Mouse (Mus musculus) activated CD4-positive, CD25-positive, alpha-beta regulatory T cell, adult 4 months (primary cell): Measurements from ENCODE around the gene Tnni3. TPM values are rescaled to one million over a fixed set of nuclear protein-coding genes. Genes with fewer than 3 reads are reported as not detected.
A peak's percentile ranks its signal among the peaks of the same experiment; 100 is the strongest.

Experiments
- ATAC-seq: one replicate; pipeline ENCODE4 v1.8.0; 2017
- polyA plus RNA-seq, 2 experiments: library from polyadenylated mRNA; unstranded; fragments of 100-300 nt; shearing (Covaris generic); gene quantifications; one replicate each; pipeline ENCODE4 v1.2.1; 2017

Tnni3 gene
- polyA plus RNA-seq, 2 experiments from 2014 or later, result 1.7 to 3.6 TPM

DNA sequence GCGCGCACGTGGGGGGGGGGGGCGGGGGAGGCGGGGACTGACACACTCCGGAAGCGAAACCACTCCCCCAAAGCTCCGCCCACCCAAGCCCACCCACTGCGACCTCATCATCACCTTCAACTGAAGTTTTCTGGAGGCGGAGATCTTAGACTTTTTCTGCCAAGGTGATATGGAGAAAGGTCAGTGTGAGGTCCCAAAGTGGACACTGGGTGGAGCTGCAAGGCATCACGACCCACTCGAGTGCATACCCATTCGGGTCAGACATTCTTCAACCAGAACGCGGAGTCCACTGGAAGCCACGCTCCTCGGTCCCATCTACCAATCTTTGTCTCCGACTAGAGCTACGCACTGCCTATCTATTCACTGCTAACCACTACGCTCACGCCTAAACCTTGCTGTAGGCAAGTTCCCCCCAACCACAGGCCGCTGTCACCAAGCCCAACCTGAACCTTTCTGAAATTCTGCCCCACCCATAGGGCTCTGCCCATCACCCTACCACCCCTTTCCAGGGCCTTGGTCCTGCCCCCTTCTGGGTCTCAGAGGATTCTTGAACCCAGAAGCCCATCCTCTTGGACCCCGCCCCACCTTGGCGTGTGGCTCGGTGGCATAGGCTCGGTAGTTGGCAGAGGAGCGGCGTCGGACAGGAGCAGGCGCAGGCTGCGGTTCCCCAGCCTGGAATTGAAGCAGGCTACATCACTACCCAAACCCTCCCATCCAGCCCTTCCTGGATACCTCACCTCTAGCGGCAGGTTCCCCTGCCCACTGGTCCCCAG, 2.6 kb downstream of the Tnni3 start:
- no peak for ATAC-seq

DNA sequence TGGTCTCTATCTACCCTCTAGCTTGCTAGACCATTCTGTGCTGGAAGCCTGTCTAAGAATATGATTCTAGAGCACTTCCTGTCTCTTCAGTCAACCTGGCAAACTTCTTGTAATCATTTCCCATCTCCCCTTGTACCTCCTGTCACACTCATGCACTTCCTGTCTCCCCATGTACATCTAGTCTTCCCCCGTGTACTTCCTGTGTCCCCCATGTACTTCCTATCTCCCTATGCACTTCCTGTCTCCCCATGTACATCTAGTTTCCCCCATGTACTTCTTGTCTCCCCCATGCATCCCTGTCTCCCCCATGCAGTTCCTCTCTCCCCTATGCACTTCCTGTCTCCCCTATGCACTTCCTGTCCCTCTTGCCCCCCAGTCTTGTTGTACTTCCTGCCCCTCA, 5.5 kb downstream of the Tnni3 start:
- peak; percentile 83 for ATAC-seq

DNA sequence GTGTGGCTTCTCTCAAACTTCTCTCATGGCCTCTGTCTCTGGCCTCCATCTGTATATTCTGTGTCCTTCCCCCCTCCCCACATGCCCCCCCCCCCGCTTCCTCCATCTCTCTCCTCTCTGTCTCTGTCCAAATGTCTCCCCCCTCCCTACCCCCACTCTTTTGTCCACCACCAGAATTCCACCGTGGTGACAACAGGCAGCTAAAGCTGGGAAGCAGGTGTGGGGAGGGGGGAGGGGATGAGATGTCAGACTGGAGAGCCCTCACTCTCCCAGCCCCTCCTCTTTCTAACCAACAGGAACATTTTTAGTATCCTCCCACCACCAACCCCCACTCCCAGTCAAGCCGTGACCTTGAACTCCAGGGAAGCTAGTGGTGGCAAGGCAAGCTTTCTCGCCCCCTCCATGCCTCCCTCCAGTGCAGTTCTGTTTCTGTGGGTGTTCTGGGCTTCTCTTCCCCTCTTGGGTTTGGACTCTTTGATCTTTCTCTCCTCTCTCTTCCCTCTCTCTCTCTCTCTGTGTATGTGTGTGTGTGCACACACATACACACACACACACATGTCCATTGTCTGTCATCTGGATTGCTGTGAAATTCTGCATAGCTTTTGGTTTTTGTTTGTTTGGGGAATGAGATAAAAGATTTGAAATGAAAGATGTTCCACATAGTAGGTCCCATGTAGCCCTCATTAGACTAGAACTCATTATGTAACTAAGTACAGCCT, 7.5 kb downstream of the Tnni3 start, which contains the start of gene Tnnt1:
TSS of gene Tnnt1 (minus strand) at position 51 of the 719 bp plus-strand sequence.
- no peak for ATAC-seq

DNA sequence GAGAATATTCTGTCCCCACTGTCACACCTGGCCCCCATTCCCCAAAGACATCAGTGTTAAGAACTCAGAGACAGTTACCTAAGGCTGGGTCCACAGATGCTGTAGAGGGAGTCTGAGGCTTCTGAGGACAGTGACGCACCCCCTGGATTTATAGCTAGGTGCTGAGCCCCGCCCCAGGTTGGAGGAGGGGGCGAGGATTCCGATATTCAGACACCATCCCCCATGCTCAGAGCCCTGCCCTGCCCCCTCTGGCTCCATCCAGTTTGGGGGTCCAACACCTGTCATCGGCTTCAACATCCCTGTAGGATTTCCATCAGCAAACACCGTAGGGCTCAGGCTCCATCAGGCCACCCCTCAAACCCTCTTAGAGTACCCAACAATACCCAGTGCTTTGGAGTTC, 8.2 kb downstream of the Tnni3 start:
- no peak for ATAC-seq

DNA sequence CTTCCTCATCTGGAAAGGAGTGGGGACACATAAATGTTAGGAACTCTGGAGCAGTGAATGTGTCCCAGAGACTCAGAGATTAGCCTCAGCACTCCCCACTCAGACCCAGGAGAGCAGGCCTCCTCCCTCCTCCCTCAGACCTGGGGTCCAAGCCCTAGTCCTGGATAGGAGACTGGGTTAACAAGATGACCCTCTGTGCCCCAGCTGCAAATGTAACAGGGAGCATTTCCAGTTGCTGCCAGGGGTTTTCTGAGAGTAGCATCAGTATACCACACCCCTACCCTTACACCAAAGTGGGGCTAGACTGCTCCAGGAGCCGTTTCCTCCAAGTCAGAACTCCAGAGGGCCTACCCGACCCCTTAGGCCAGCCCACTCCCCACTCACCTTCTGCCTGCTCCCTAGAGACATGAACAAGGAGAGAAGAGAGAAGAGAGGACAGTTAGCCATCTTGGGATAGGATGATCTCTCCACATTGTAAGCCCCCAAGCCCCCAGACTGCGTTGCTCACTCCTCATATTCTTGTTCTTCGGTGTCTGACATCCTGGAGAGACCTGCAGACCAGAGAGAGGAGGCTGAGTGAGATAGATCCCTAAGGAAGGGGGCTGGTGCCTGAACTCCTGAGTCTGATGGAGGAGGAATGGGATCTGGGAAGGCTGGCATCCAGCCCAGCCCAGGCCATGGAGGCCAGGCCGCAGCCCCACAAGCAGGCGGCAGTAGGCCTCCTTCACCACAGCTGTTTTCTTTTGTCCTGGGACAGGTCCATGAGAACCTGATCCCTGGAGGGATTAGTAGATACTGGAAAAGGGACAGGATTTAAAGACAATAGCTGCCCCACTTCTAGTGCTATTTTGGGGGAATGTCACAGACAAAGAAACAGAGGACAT, 10.0 kb downstream of the Tnni3 start:
- no peak for ATAC-seq

DNA sequence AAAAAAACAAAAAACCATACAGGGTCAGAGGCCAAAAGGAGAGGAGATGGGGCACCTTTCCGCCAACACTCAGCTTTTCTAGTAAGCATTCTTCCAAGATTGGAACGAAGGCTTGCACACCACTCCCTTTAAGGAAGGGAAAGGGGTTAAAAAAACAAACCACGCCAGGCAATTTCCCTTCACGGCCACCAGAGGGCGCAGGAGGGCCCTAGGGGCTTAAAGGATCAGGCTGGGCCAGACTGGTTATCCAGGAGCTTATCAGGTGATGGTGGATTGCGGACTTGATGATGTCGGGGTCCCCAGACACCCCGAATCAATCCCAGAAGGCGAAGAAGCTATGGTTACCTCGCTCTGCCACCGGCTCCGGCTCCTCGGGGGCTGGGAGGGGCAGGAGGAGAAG, 10.8 kb downstream of the Tnni3 start:
- peak; percentile 39 for ATAC-seq

DNA sequence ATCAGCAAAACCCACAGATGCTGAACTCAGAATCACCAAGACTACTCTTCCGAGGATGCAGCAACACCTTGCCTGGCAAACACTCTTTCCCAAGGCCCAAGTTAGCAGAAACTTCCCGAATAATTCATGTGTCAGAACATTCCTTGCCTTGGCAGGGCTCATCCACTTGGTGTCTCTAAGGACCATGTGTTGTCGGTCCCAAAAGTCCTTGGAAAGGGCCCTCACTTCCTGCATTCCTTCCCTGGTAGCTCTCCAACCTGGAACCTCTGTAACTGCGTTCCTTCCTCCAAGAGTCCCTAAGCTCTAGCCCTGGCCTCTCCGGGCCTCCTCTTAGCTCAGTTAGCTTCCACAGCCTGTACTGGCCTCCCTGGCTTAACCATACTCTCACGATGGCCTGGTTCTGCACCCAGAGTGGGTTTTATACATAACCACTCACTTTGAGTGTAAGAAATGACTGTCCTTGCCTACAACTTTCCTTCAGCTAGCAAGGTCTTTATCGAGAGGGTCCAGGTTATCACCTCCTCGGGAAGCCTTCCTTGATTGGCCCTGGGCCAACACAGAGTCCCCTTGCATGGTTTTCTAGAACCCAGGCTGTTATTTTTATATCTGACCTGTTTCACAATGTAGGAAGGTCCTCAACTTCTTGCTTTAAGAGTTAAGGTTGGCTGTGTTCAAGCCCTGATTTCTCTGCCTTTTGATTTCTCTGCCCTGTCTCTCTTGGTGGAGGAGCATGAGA, 12.4 kb downstream of the Tnni3 start:
- ATAC-seq, result no peak

DNA sequence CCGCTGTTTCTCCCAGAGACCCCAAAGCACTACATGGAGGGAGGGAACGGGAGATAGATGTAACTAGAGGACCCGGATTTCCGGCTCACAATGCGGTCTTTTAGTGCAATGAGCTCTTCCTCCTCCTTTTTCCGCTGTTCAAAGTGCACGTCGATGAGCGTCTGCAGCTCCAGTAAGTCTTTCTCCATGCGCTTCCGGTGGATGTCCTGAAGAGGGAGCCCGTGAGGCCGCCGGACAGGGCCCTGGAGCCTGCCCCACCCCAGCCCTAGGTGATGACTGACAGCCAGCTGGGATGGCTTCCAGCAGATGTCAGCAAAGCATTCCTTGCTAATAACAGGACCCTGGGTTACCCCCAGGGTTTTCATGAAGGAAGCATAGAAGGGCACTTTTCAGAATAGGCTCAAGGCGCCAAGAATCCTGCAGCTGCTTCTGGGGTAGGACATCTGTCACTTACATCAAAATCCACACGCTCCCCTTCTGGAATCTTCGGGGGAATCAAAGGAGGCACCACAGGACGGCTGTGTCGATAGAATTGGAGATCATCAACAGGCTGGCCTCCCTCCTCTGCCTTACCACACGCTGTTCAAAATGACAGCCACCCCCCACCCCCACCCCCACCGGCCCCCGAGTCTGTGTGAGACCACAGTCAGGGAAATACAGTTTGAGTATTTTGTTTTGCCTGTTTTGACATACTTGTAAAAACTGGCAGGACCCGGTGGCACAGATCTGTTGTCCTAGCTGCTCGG, 14.0 kb downstream of the Tnni3 start:
- ATAC-seq, result peak; percentile 87

DNA sequence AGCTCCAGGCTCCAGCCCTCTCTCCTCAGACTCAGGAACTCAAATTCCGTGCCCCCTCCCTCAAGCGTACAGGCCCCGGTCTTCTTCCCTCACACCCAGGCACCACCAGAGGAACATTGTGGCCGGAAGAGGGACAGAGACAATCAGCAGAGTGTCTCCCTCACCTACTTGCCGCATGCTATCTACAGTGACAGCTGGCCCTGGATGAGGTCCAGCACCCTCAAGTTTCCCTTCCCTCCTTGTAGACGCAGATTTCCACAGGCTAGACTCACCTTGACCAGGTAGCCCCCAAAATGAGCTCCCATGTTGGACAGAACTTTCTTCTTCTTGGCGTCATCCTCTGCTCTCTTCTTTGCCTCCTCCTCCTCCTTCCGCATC, 15.3 kb downstream of the Tnni3 start:
- ATAC-seq, result no peak

DNA sequence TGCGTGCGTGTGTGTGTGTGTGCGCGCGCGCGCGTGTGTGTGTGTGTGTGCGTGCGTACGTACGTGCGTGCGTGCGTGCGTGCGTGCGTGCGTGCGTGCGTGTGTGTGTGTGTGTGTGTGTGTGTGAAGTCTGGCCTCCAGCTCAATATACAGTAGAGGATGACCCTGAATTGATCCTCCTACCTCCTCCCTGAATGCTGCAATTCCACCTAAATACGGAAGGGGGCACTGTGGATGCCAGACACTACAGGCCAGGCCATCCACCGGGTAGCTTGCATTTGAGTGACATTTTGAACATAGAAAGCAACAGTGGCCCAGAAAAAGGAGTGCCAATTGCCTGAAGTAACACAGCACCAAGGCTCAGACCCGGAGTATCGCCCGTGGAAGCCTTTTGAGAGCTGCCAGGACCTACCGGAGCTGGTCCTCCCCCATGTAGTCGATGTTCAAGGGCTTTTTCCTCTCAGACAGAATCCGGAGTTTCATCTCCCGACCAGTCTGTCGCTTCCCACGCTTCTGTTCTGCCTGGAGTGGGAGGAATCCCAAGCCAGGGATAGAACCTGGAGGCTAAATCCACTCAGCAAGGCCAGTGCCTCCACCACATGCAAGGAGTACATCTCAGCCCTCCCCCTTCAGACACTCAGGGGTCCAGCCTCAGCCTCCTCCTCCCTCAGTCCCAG, 15.8 kb downstream of the Tnni3 start:
- ATAC-seq, result no peak

DNA sequence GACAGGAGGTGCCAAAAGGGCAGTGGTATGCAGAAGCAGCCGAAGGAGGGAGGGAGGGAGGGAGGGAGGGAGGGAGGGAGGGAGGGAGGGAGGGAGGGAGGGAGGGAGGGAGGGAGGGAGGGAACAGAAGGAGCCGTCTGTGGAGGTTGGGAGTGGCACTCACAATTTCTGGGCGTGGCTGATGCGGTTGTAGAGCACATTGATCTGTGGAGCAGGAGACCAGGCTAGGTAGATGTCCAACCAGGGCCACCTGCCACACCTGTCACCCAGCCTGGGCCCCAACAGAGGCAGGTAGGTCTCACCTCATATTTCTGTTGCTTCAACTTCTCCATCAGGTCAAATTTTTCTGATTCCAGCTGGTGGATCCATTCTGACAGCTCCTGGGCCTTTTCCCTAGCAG, 16.8 kb downstream of the Tnni3 start:
- no peak for ATAC-seq

DNA sequence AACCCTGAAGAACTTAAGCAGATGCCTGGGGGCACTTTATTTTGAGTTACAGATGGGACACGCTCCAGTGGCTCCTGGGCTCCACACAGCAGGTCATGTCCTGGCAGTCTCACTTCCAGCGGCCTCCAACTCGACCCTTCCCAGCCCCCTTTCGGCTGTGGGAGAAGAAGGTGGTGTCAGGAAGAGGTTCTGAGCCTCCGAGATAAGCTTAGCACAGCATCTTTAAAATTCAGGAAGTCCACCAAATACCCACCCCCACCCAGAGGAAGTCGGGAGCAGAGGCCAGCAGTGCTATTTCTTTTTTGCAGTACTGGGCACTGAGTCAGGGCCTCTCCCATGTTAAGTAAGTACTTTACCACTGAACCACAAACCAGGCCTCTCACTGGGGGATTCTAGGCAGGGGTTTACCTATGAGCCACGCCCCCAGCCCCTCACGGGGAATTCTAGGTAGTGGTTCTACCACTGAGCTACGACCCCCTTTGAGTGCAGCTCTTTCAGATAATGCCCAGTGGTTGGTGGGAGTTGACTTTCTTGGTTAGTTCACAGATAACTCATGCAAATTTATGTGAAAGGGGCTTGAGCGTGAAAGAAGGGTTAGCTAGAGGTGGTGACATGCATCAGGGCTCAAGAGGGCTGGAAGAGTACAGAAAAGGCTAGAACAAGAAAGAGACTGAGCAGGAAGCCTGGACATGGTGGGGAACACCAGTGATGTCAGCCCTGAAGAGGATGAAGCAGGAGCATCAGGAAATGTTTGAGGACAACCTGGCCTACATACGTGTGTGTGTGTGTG, 19.2 kb downstream of the Tnni3 start:
- ATAC-seq, result no peak

DNA sequence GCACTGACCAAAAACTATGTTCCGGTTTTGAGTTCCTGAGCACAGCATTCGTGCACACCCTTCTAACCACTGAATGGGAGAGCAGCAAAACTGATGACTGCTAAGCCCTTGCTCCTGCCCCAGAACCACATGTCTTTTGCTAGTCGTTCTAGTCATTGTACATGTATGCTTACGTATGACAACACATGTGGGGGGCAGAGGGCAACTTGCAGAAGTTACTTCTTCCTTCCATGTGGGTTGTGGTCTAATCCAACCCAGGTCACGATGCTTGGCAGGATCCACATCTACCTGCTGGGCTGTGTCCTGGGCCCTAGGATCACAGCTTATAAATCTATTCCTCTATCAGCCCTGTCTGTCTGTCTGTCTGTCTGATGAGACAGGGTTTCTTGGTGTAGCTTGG, 20.2 kb downstream of the Tnni3 start:
- no peak for ATAC-seq

DNA sequence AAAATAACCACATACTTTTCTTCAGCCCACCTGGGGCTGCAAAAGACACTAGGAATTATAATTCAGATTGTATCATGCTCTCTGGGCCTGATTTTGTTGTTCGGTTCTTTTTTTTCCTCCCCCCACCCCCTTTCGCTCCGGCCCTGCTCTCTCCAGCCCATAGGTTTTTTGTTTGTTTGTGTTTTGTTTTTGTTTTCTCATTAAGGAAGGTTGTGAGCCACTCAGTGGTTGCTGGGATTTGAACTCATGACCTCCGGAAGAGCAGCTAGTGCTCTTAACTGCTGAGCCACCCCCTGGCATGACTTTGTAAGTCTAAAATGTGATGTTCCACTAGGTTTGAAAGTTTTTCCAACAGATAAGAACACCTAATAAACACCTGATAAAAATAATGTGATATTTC, 20.9 kb downstream of the Tnni3 start:
- ATAC-seq, result no peak

DNA sequence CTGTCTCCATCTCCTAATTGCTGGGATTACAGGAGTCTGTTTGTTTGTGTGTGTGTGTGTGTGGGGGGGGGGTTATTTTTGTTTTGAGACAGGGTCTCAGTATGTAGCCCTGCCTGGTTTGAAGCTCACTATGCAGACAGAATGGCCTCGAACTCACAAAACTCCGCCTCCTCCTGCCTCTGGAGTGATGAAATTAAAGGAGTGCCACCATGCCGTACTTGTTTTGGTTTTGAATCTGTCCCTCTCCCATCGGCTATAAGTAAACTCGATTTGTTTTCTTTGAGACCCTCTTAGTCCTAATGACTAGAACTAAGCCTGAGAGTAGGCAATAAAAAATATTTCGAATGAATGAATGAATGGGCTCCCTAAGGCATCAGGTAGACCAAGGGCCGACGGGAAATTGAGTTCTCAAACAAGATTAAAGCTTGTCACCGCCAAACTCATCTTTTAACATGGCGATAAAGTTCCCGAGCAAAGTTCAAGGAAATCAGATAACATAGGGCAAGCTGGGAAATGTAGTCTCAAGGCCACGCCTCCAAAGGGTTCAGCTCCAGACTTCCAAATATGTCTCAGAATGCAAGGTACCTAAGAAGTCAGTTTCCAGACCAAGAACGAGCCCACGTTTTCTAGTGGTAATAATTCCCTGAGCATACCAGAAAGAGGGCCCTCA, 21.5 kb downstream of the Tnni3 start:
- ATAC-seq, result no peak

DNA sequence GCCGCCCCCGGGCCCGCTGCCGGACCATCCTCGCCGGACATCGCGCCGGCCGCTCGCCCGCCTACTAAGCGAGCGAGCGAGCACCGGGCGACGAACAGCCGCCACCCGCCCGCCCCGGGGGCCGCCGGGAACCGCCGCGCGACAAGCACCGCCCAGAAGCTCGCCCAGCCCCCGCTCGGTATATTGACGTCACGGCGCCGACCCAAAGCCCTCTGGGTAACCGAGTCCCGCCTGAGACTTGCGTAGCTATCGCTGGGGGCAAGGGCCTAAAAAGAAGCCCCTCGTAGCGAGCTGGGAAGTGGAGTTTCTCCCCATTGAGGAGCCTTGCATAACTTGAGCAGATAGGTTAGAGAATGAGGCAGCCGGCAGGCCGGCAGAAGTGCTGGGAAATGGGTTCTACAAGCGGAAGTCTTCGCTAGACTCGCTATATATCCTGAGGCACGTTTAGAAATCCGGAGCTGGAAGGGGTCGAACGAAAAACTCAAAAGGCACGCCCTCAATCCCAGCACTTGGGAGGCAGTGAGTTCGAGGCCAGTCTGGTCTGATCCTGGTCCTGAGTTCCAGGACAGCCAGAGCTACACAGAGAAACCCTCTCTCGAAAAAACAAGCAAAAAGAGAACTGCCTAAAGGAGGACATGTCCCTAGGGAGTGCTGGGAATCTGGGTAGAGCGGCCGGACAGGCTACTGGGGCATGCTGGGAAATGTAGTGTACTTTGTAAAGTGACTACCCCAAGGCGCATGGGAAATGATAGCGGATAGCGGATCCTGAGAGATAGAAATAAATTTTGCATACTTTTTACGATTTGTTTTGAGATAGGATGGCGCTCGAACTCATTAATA, 22.3 kb downstream of the Tnni3 start, which contains the start of gene Ppp1r12c:
TSS of gene Ppp1r12c (minus strand) at position 123 of the 840 bp plus-strand sequence.
- ATAC-seq, result peak; percentile 91

DNA sequence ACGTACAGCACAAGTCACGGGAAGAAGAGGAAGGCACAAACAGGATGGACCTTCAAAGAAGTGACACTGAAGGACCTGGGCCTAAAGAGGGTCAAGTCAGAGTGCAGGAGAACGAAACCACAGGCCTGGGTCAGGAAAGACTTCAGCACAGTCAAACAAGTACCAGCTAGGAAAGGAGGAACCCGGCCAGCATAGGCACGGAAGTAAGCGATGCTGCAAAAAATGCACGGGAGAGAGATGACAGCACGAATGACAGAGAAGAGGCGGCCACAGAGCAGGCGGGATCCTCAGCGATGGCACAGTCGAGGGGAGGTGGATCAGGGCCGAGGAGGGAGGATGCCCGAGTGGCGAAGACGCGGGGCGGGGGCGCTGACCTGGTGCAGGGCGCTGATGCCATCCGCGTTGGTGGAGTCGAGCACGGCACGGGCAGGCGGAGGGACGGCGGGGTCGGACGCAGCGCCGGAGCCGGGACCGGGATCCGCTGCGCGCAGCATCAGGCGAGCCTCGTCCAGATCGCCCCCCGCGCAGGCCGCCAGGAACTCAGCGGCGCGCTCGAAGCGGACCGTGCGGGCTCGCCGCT, 23.0 kb downstream of the Tnni3 start:
- peak; percentile 48 for ATAC-seq

DNA sequence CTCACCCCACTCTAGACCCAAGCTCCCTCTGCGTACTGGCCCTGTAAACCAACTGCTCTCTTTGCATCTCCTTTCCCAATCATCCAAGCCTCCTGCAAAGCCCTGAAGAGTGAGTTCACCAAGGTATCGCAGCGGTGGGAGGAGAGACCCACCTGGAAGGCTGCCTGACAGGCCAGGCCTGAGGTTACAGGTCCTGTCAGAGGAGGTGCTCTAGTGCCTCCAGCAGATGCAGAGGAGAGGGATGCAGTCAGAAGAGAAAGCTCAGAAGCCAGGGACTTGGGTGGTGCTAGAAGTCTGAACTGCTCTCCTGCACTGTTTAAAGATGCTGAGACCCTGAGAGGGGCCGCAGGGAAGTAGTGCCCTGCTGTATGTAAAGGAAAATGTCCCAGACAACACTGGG, 25.0 kb downstream of the Tnni3 start:
- ATAC-seq, result no peak
